Mouse (Mus musculus): Measurements from ENCODE around the gene Fgf13. TPM values are rescaled to one million over a fixed set of nuclear protein-coding genes. Genes with fewer than 3 reads are reported as not detected.
A peak's percentile ranks its signal among the peaks of the same experiment; 100 is the strongest.

Fgf13 gene
- polyA plus RNA-seq, 1 experiment from 2014 or later: 33.0 TPM

DNA sequence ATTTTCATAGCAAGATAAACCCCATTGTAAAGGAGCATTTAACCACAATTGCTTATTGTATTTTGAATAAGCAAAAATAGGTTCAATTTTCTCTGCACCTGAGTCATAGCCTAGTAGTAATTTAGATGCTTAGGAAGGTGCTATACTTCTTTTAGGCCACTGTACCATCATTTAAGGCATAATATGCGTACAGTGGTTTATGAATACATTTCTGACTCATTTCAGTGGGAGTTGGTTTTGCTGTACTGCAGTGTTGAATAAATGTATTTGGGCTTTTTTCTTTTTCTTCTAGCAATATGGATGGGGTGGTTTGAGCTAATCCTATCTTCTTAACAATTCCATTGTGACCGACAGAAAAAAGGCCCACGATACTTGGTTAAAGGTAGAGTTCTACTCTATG is 481.9 kb downstream of the Fgf13 start:
- no peak overlapping the region for H3K9ac ChIP-seq (ENCODE audit: low read depth, low read length)
- no peaks in the 10 kb centered on the region for H3K4me1 ChIP-seq (ENCODE audit: control insufficient read depth, insufficient read depth, low read length)
- no peak overlapping the region for H3K4me2 ChIP-seq (ENCODE audit: low read depth, low read length)
- no peak for DNase-seq (ENCODE audit: low spot score)
- no peaks in the 10 kb centered on the region for H3K9me3 ChIP-seq (ENCODE audit: control insufficient read depth, low read length)
- no peak overlapping the region for H3K4me3 ChIP-seq (ENCODE audit: low read depth, low read length)
- no peak overlapping the region for H3K27ac ChIP-seq (replicated peaks; ENCODE audit: low read depth, low read length)
- H3K27me3 ChIP-seq (replicated peaks; ENCODE audit: control insufficient read depth, insufficient read depth, low read length): no peaks in the 10 kb centered on the region
- no peaks in the 10 kb centered on the region for H3K36me3 ChIP-seq (ENCODE audit: control insufficient read depth, insufficient read depth, low read length)
- 91% methylated on average over 3 of the region's 3 CpGs for WGBS
- ATAC-seq (ENCODE audit: low read depth): no peak

DNA sequence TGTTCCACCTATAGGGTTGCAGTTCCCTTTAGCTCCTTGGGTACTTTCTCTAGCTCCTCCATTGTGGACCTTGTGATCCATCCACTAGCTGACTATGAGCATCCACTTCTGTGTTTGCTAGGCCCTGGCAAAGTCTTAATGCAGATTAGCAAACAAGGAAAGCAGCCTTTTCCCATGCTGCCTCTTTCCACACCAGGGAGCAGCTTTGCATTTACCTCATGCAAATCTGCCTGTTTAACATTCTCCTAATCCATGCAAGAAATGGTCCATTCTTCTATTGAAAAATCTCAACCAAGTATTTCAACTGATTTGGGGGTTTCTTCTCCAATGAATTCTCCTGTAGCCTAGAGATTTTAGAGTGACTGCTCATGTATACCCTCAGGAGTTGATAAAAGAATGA is 487.4 kb downstream of the Fgf13 start:
- no peak overlapping the region for H3K4me3 ChIP-seq (ENCODE audit: low read depth, low read length)
- H3K9me3 ChIP-seq (ENCODE audit: control insufficient read depth, low read length): no peaks in the 10 kb centered on the region
- no peaks in the 10 kb centered on the region for H3K27me3 ChIP-seq (replicated peaks; ENCODE audit: control insufficient read depth, insufficient read depth, low read length)
- H3K9ac ChIP-seq (ENCODE audit: low read depth, low read length): no peak overlapping the region
- no peaks in the 10 kb centered on the region for H3K4me1 ChIP-seq (ENCODE audit: control insufficient read depth, insufficient read depth, low read length)
- DNase-seq (ENCODE audit: low spot score) (no peak), ATAC-seq (ENCODE audit: low read depth) (no peak)
- H3K4me2 ChIP-seq (ENCODE audit: low read depth, low read length): no peak overlapping the region
- H3K36me3 ChIP-seq (ENCODE audit: control insufficient read depth, insufficient read depth, low read length): no peaks in the 10 kb centered on the region
- H3K27ac ChIP-seq (replicated peaks; ENCODE audit: low read depth, low read length): no peak overlapping the region

DNA sequence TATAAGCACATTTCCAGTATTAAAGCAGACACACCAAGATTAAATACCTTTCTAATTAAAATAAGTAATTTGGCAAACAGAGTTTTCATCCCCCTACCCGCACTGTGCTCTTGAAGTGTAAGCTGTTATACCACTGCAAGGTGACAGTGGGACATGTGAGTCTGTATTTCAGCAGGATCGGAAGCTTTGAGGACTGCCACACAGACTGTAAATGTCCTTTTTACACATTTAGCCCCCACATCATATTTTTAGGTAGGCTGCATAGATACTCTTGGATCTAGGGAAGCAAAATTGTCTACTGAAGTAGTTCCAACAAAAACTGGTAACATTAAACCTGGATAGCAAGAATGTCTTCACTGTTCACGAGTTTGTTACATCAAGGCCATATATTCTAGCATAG is 495.8 kb downstream of the Fgf13 start:
- Histone ChIP-seq H3K4me1 (ENCODE audit: control insufficient read depth, insufficient read depth, low read length) (no peaks in the 10 kb centered on the region), H3K27me3 (replicated peaks; ENCODE audit: control insufficient read depth, insufficient read depth, low read length) (no peaks in the 10 kb centered on the region), H3K4me3 (ENCODE audit: low read depth, low read length) (no peak overlapping the region), H3K36me3 (ENCODE audit: control insufficient read depth, insufficient read depth, low read length) (no peaks in the 10 kb centered on the region), H3K9ac (ENCODE audit: low read depth, low read length) (no peak overlapping the region), H3K4me2 (ENCODE audit: low read depth, low read length) (no peak overlapping the region), H3K9me3 (ENCODE audit: control insufficient read depth, low read length) (no peaks in the 10 kb centered on the region), H3K27ac (replicated peaks; ENCODE audit: low read depth, low read length) (no peak overlapping the region)
- WGBS: 83% methylated on average over 3 of the region's 3 CpGs
- no peak for DNase-seq (ENCODE audit: low spot score)
- ATAC-seq (ENCODE audit: low read depth): no peak

DNA sequence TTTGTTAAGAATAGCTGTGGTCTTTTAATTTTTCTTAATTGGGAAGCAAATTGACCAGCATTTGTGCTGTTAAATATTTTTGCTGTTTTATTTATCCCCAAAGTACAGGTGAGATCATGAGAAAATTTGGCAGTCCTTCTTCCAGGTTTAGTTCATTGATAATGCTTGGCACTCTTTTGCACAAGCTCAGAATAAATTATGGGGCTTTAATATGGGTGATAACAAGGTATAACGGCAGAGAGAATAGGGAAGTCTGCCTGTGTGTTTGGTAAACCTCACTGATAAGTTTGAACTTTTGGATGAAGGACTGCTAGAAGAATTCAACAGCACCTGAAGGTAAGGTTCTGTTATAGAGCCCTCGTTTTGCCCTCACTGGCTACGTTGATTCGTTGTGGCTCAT is 504.7 kb downstream of the Fgf13 start:
- WGBS: 80% methylated on average over 4 of the region's 4 CpGs

DNA sequence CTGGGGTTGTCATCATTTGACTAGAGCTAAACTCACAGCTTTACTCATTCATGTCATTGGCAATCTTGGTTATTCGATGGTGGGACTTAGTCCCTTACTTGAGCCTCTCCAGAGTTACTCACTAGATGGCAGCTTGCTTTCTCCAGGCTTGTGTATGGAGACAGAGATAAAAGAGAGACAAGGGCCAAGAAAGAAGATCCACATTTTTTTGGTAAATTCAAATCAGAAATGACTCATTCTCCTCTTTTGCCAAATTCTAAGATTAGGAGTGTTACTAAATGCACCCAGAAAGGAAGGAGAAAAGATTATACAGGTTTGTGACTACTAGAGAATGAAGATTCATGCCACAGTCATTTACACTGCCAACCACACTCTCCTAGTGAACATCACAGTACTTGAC is 532.9 kb downstream of the Fgf13 start:
- no peaks in the 10 kb centered on the region for H3K27me3 ChIP-seq (replicated peaks; ENCODE audit: control insufficient read depth, insufficient read depth, low read length)
- WGBS: 77% methylated on average over 1 of the region's 1 CpGs
- H3K4me2 ChIP-seq (ENCODE audit: low read depth, low read length): no peak overlapping the region
- no peak overlapping the region for H3K27ac ChIP-seq (replicated peaks; ENCODE audit: low read depth, low read length)
- no peaks in the 10 kb centered on the region for H3K36me3 ChIP-seq (ENCODE audit: control insufficient read depth, insufficient read depth, low read length)
- DNase-seq (ENCODE audit: low spot score) (no peak), ATAC-seq (ENCODE audit: low read depth) (no peak)
- no peaks in the 10 kb centered on the region for H3K4me1 ChIP-seq (ENCODE audit: control insufficient read depth, insufficient read depth, low read length)
- H3K9me3 ChIP-seq (ENCODE audit: control insufficient read depth, low read length): no peaks in the 10 kb centered on the region
- H3K4me3 ChIP-seq (ENCODE audit: low read depth, low read length): no peak overlapping the region
- no peak overlapping the region for H3K9ac ChIP-seq (ENCODE audit: low read depth, low read length)

More for the DNA sequence above, 504.7 kb downstream of the Fgf13 start:
- DNase-seq (ENCODE audit: low spot score) (no peak), ATAC-seq (ENCODE audit: low read depth) (no peak)
- Histone ChIP-seq H3K9me3 (ENCODE audit: control insufficient read depth, low read length) (no peaks in the 10 kb centered on the region), H3K4me2 (ENCODE audit: low read depth, low read length) (no peak overlapping the region), H3K27ac (replicated peaks; ENCODE audit: low read depth, low read length) (no peak overlapping the region), H3K27me3 (replicated peaks; ENCODE audit: control insufficient read depth, insufficient read depth, low read length) (no peaks in the 10 kb centered on the region), H3K4me1 (ENCODE audit: control insufficient read depth, insufficient read depth, low read length) (no peaks in the 10 kb centered on the region), H3K4me3 (ENCODE audit: low read depth, low read length) (no peak overlapping the region), H3K9ac (ENCODE audit: low read depth, low read length) (no peak overlapping the region), H3K36me3 (ENCODE audit: control insufficient read depth, insufficient read depth, low read length) (no peaks in the 10 kb centered on the region)

MicroRNAs encoded within 50 kb of the gene (microRNA counts, 519-probe panel; counts per million panel counts)
- microRNA mmu-miR-504: 19.3 counts per million

Small RNAs within 50 kb of the gene (microRNA-seq; reads per million reads assigned to microRNA genes)
- 4.3 reads per million, percentile 20 among the genes with 10 or more reads in this experiment for gene Mir504 (ENCODE audit: borderline number of aligned reads)
